Mouse (Mus musculus): ENCODE measurements around the gene Etaa1.
"Not testable (repeated sequence)": the region's sequence is repeated elsewhere in the genome, so short reads cannot be mapped to it uniquely, and the experiment has no call there.

Etaa1 gene

GRCm38 (mm10) chr11:17953231-17954134 lies at the start of gene Etaa1:
TSS of gene Etaa1 (minus strand) at chr11:17953875.
- DNase-seq: peak; percentile 93

GRCm38 (mm10) chr11:17994151-17994550 lies 40.5 kb upstream of the Etaa1 start:
- no peak for DNase-seq

GRCm38 (mm10) chr11:17992311-17992710 lies 38.6 kb upstream of the Etaa1 start:
- DNase-seq: no peak

DNA sequence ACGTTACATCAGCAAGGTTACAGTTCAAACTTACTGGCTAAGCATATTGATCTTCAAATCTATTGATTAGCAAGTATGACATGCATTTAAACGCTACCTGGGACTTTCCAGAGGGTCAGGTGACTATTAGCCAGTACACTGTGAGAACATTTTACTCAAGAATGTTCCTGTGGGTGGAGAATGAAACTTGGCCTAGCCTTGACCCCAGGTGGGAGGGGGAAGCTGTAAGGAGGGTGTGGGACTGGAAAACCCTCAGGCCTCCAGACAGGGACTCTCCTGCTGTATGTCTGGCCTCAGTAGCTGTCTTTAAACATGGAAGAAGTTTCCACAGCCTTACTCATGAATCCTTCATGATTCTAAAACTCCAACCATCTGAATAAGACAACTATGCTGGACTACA lies 29.7 kb upstream of the Etaa1 start:
- DNase-seq: no peak

DNA sequence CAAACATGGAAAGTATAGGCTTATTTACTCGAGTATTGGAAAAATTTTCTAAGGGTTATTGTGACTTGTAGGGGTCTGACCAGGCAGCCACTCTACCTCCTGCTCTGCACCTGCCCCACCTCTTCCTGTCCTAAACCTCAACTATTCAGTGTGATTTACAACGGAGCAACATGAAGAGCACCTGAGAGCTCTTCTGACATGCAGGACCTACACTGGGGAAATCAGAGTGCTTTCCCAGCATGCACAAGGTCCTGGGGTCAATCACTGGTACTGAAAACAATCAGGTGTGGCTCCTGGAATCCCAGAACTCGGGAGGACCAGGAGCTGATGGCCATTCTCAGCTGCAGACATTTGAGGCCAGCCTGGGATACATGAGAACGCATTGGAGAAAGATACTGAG lies 27.6 kb upstream of the Etaa1 start:
- DNase-seq: no peak

DNA sequence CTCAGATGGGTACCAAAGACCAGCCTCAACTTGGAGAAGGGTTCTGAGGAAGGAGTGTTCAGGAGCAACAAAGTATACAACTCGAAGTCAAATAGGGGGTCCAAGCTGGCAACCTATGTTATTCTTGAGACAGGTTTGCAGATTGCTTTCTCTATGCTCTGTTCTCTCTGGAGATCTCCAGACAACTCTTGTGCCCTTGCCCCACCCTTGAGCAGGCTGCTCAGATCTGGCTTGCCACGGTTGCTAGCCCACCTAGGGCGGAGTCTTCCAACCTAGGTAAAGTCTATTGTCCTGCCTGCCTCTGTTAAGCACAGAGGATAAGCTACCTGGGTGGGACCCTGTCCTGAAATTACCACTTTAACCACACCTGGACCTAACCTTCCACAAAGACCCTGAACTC lies 21.9 kb upstream of the Etaa1 start:
- no peak for DNase-seq

- DNase-seq: no peak
These were observed 884 bp downstream of the Etaa1 start for GRCm38 (mm10) chr11:17952791-17953190.

- DNase-seq: peak; percentile 24
These were observed 2.3 kb downstream of the Etaa1 start for GRCm38 (mm10) chr11:17951336-17951735.

DNA sequence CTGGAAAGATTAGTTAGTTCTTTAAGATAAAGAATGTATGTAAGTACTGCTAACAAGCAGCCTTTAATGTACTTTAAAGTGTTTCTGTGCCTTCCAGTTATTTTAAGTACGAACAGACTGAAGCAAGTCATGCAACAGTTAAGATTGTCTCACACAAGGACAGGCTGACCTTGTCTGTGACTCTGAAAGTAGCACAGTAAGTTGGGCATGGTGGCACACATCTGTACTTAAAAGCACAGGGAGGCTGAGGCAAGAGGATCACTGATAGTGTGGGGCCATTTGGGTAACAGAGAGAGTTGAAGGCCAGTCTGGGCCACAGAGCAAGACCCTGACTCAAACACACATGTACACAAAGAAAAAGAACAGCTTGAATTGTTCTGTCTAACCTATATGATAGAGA lies 14.5 kb downstream of the Etaa1 start:
- no peak for DNase-seq

GRCm38 (mm10) chr11:17937931-17938330 lies 15.7 kb downstream of the Etaa1 start:
- DNase-seq: no peak

DNA sequence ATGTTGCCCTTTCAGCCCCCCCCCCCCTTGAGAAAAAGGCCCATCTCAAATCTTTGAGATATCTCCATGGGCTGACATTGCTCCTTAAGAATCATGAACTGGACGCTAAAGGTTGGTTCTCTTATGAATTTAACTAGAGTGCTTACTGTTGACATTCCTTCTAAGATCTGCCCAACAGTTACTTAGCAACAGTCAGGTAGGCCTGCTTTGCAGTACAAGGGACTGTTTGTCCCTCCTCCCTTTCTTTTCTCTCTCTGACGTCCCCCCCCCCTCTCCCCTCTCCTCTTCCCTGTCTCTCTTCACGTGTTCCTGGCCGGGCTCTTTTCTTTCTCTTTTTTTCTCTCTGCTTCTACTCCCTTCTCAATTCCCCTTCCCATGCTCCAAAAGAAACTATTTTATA lies 35.8 kb downstream of the Etaa1 start:
- no peak for DNase-seq

- no peak for DNase-seq
These were observed 36.6 kb downstream of the Etaa1 start for GRCm38 (mm10) chr11:17917101-17917500.

GRCm38 (mm10) chr11:17916486-17916885 lies 37.2 kb downstream of the Etaa1 start:
- DNase-seq: no peak

DNA sequence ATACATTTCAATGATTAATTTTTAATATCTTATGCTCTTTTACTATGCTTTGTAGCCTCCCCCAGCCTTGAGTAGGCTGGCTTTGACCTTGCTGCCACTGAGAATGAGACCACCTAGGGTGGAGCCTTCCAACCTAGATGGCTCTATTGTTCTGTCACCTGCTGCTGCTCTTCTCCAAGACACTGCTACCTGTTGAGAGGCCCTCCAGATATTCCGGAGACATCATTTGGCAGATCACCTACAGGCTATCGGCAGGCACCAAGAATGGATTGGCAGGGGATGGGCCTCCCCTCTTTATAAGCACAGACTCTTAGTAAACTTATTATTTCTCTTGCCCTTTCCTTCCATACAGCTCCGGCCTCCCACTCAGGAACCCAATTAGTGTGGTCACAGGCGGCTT lies 52.7 kb downstream of the Etaa1 start:
- DNase-seq: not testable (repeated sequence)

Data from cerebellum, adult 8-10 months (tissue).